Mouse (Mus musculus): ENCODE results near the gene Sord. TPM values are rescaled to one million over a fixed set of nuclear protein-coding genes. Genes with fewer than 3 reads are reported as not detected.

Sord gene
- total RNA-seq, 2 experiments from 2014 or later, result 96.9 to 127 TPM

DNA sequence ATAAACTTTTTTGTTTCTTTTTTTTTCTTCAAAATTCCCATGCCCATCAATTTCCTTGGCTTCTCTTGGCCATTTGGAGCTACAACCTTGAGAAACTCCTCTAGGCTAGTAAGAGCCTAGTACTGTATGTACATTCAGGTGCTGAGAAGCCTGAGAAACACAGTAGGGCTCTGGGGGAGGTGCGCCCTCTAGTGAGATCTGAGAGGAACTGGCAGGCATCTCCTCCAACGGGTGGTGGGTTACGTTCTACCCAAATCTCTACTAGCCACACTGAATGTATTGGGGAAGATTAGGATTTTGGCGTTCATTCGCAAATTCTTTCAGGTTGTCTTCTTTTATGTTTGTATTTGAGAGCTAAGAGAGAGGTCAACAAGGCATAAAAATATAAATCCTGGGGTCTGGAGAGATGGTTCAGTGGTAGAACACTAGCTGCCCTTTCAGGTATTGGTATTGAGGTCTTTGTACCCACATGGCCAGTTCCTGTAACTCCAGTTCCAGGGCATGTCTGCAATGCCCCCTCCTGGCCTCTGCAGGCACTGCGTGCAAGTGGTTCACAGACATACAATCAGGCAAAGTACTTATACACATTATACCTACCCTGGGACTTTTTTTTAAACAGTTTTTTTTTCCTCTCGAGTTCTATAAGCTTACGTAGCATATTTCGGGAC, 68.2 kb downstream of the Sord start:
- DNase-seq, result peak; percentile 74

DNA sequence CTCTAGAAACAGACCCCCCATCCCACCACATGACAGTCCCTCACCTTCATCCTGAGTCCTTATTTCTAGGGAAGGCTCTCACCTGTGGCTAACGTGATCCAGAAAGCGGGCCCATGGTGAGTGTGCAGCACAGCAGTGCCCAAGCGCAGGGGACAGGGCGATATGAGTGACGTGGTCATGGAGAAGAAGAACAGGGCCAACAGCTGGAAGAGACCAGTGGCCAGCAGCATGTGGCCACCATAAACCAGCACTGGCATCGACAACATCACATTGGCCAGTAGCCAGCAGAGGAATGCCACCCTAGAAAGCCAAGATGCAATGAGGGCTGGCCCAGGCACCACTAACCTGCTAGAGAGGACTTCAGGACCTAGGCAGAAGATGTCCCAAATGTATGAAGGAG, 70.0 kb downstream of the Sord start:
- no peak for DNase-seq

DNA sequence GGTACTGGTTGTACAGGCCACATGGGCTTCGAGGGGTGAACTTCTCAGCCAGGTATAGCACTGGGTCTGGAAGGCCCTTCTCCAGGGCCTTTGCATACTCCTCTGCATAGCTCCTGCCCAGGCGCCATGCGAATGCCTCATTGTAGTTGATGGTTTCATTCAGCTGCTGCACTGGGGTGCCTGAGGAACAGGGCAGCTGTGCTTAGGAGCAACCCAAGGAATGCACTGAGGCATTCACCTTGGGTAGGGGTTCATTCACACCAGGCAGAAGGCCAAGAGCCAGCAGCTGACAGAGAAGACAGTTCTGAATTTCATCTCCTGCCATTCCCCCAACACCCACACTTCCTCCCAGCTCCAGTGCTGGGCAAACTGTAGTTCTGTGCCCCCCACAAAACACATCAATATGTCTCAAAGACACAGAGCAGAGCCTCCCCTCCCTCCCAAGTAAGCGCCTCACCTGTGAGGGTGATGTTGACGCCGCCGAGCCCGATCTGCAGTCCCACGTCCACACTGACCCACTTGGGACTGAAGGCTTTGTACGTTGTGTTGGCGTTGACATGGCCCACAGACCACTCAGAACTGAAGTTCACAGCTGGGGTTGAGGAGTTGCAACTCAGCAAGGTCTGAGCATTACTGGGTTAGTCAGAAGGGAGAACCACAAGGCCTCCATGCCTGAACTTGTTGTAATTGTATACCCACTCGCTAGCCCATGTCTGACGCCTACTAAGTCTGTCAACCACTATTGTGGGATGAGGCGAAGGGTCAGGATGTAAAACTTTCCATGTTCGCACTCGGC, 70.7 kb downstream of the Sord start:
- DNase-seq, result no peak

DNA sequence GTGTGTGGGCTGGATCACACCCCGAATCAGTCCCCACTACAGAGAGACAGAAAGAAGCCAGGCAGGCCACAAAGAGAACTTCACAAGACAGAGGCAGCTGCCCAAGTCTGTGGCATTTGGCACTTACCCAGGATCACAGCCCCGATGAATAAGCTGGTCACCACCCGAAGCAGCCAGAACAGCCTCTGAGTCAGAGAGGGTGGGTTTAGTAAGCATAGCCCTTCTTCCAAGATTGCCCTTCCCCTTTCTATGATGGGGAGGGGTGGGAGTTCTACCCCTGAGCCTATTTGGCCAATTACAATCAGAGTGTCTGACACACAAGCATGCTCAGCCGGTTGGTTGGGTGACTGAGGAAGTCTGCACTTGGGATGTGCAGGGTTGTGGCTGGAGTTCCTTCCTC, 71.6 kb downstream of the Sord start:
- peak; percentile 63 for DNase-seq

DNA sequence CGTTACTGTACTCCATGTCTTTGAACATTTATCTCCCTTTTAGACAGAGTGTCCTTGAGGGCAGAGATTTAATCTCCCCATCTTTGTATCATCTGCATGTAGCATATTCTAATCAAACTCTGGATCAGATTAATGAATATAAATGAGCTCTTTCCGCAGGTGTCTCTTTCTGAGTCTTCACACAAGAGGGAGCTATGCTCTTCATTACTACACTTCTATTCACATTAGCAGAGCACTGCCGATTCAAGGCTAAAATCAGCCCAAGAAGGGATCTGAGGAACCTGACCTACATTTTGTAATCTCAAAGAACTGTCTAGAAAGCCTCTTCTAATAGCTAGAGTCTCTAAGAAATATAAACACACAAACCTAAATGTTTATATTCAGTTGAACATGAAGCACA, 75.1 kb downstream of the Sord start:
- no peak for DNase-seq

DNA sequence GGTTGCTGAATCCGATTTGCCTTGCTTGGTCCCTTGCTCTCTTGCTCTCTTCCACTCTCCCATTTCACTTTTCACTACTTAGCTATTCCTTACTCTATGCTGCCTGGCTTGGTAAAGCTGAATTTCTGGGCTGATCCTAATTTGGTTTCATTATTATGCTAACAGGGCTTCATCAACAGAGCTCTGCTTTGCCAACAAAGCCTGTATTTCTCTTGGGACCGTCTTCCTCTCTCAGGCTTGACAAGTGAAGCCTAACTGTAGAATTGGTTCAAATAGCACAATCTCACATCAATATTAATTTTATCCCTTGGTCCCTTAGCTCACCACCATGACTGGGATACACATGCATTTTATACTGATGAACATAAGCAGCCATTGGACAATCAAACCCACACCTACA, 77.0 kb downstream of the Sord start:
- no peak for DNase-seq

DNA sequence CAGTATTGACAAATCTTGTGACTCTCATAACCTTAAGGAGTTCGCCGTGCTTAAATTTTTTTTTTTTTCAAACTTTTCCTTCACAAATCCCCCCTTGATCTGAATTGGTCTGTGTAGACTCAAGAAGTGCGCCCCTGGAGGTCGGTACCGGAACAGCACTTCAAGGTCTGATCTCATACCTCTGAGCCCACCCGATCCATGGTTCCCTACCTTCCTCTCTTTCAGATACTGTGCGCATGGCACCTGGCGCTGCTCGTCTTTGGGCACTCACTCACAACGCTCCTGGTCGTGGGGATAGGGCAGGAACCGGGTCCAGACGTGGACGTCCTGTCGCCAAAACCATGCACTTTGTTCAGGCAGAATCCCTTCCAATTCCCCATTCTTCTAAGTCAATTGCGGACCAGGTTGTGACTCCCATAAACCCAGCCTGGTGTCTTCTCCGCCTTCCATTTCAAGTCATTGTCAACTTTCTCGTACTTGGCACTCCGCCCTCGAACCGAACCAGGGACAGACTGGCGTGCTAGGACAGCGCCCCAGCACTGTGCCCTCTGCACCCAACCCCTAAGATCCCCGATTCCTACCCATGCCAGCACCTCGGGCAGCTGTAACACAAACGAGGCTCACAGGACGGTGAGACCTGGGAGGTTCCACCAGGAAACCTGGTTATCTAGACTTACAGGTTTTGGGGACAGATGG, 78.3 kb downstream of the Sord start:
- DNase-seq, result peak; percentile 67

DNA sequence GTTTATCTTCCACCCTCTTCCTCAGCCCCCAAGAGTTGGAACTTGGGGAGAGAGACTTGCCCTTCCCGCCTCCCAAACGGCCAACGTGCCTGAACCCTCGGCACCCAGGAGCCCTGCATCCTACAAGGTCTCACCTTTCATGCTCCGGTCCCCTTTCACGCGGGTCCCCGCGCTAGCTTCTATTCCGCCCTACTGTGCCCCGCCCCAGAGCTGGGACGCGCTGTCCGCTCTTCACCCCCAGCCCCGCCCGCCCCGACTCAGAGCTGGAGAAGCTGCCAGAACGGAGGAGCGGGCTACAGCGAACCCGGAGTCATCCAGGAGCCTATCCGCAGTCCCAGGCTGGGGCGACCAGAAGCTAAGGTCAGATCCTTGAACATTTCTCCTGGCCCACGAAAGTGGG, 79.0 kb downstream of the Sord start, which contains the start of gene Duoxa1:
Duoxa1 (minus strand) TSS at position 195 of the 400 bp plus-strand sequence.
- no peak for DNase-seq

Other genes with a start within 250 kb of the Sord start
- 10 to 100 TPM; 16.8 to 16.9 TPM for gene Eif3j1, start 206.2 kb upstream of the Sord start, total RNA-seq (2021)
- gene Spg11, start 116.4 kb upstream of the Sord start, total RNA-seq (2021), result 10 to 100 TPM; 14.6 to 16.7 TPM
- 100 to 1,000 TPM; 300 to 427 TPM for gene B2m, start 87.1 kb upstream of the Sord start, total RNA-seq (2021)
- not detected for gene Trim69, start 74.0 kb upstream of the Sord start, total RNA-seq (2021)
- under 1 TPM; 0.30 to 0.63 TPM for gene Patl2, start 48.6 kb upstream of the Sord start, total RNA-seq (2021)
- gene Terb2, start 48.5 kb upstream of the Sord start, total RNA-seq (2021), result not detected
- under 1 TPM; 0.15 to 0.33 TPM for gene Duox2, start 63.7 kb downstream of the Sord start, total RNA-seq (2021)
- not detected for gene Duoxa2, start 64.2 kb downstream of the Sord start, total RNA-seq (2021)
- gene Duoxa1, start 79.0 kb downstream of the Sord start, total RNA-seq (2021), result under 1 TPM in 1 of 2 experiments, not detected in 1; 0.33 TPM
- gene Duox1, start 80.9 kb downstream of the Sord start, total RNA-seq (2021), result not detected
- 10 to 100 TPM; 16.7 to 23.7 TPM for gene Shf, start 134.4 kb downstream of the Sord start, total RNA-seq (2021)
- gene Slc28a2, start 191.7 kb downstream of the Sord start, total RNA-seq (2021), result 10 to 100 TPM; 10.8 to 16.3 TPM

All from adrenal gland, postnatal 10 days (tissue).